Mouse (Mus musculus): Measurements from ENCODE around the gene Lgr6. TPM values are rescaled to one million over a fixed set of nuclear protein-coding genes. Genes with fewer than 3 reads are reported as not detected.
A peak's percentile ranks its signal among the peaks of the same experiment; 100 is the strongest.
"Not testable (repeated sequence)": the region's sequence is repeated elsewhere in the genome, so short reads cannot be mapped to it uniquely, and the experiment has no call there.

Lgr6 gene
- total RNA-seq, 1 experiment from 2014 or later = not detected

GRCm38 (mm10) chr1:135130376-135131018, 25.4 kb upstream of the Lgr6 start:
- no peak for ATAC-seq (replicated peaks; ENCODE audit: insufficient number of reproducible peaks, low FRiP score, low TSS enrichment, poor library complexity, severe bottlenecking)

GRCm38 (mm10) chr1:135129543-135130183, 24.6 kb upstream of the Lgr6 start:
- no peak for ATAC-seq (replicated peaks; ENCODE audit: insufficient number of reproducible peaks, low FRiP score, low TSS enrichment, poor library complexity, severe bottlenecking)

GRCm38 (mm10) chr1:135128986-135129385, 23.9 kb upstream of the Lgr6 start:
- ATAC-seq (replicated peaks; ENCODE audit: insufficient number of reproducible peaks, low FRiP score, low TSS enrichment, poor library complexity, severe bottlenecking) = no peak

GRCm38 (mm10) chr1:135128011-135128441, 22.9 kb upstream of the Lgr6 start:
- no peak for ATAC-seq (replicated peaks; ENCODE audit: insufficient number of reproducible peaks, low FRiP score, low TSS enrichment, poor library complexity, severe bottlenecking)

GRCm38 (mm10) chr1:135126443-135127027, 21.5 kb upstream of the Lgr6 start:
- no peak for ATAC-seq (replicated peaks; ENCODE audit: insufficient number of reproducible peaks, low FRiP score, low TSS enrichment, poor library complexity, severe bottlenecking)

- no peak for ATAC-seq (replicated peaks; ENCODE audit: insufficient number of reproducible peaks, low FRiP score, low TSS enrichment, poor library complexity, severe bottlenecking)
Measured at GRCm38 (mm10) chr1:135125990-135126389, 20.9 kb upstream of the Lgr6 start.

GRCm38 (mm10) chr1:135124573-135125363, 19.7 kb upstream of the Lgr6 start:
- ATAC-seq (replicated peaks; ENCODE audit: insufficient number of reproducible peaks, low FRiP score, low TSS enrichment, poor library complexity, severe bottlenecking) = no peak

- peak; percentile 81 for ATAC-seq (replicated peaks; ENCODE audit: insufficient number of reproducible peaks, low FRiP score, low TSS enrichment, poor library complexity, severe bottlenecking)
Measured at GRCm38 (mm10) chr1:135112661-135113060, 7.6 kb upstream of the Lgr6 start.

GRCm38 (mm10) chr1:135111271-135111670, 6.2 kb upstream of the Lgr6 start:
- not testable (repeated sequence) for ATAC-seq (replicated peaks; ENCODE audit: insufficient number of reproducible peaks, low FRiP score, low TSS enrichment, poor library complexity, severe bottlenecking)

GRCm38 (mm10) chr1:135110075-135110474, 5.0 kb upstream of the Lgr6 start:
- peak; percentile 52; the same call in 1 of the 2 replicates for ATAC-seq (replicated peaks; ENCODE audit: insufficient number of reproducible peaks, low FRiP score, low TSS enrichment, poor library complexity, severe bottlenecking)

GRCm38 (mm10) chr1:135108611-135109010, 3.5 kb upstream of the Lgr6 start:
- no peak for ATAC-seq (replicated peaks; ENCODE audit: insufficient number of reproducible peaks, low FRiP score, low TSS enrichment, poor library complexity, severe bottlenecking)

GRCm38 (mm10) chr1:135105951-135106350, 875 bp upstream of the Lgr6 start:
- ATAC-seq (replicated peaks; ENCODE audit: insufficient number of reproducible peaks, low FRiP score, low TSS enrichment, poor library complexity, severe bottlenecking) = peak; percentile 65

GRCm38 (mm10) chr1:135100400-135100799, 4.7 kb downstream of the Lgr6 start:
- no peak for ATAC-seq (replicated peaks; ENCODE audit: insufficient number of reproducible peaks, low FRiP score, low TSS enrichment, poor library complexity, severe bottlenecking)

GRCm38 (mm10) chr1:135098441-135098840, 6.6 kb downstream of the Lgr6 start:
- no peak for ATAC-seq (replicated peaks; ENCODE audit: insufficient number of reproducible peaks, low FRiP score, low TSS enrichment, poor library complexity, severe bottlenecking)

GRCm38 (mm10) chr1:135097441-135097840, 7.6 kb downstream of the Lgr6 start:
- no peak for ATAC-seq (replicated peaks; ENCODE audit: insufficient number of reproducible peaks, low FRiP score, low TSS enrichment, poor library complexity, severe bottlenecking)

- ATAC-seq (replicated peaks; ENCODE audit: insufficient number of reproducible peaks, low FRiP score, low TSS enrichment, poor library complexity, severe bottlenecking) = no peak
Measured at GRCm38 (mm10) chr1:135096312-135096711, 8.8 kb downstream of the Lgr6 start.

GRCm38 (mm10) chr1:135095189-135095588, 9.9 kb downstream of the Lgr6 start:
- ATAC-seq (replicated peaks; ENCODE audit: insufficient number of reproducible peaks, low FRiP score, low TSS enrichment, poor library complexity, severe bottlenecking) = peak; percentile 65

GRCm38 (mm10) chr1:135094723-135095122, 10.4 kb downstream of the Lgr6 start:
- ATAC-seq (replicated peaks; ENCODE audit: insufficient number of reproducible peaks, low FRiP score, low TSS enrichment, poor library complexity, severe bottlenecking) = 0 out of 2 replicates have a peak, but pooled peaks have one; percentile 51

GRCm38 (mm10) chr1:135090914-135091313, 14.2 kb downstream of the Lgr6 start:
- no peak for ATAC-seq (replicated peaks; ENCODE audit: insufficient number of reproducible peaks, low FRiP score, low TSS enrichment, poor library complexity, severe bottlenecking)

Measured in monocyte, adult 5-6 weeks (primary cell).